Mouse (Mus musculus) embryonic facial prominence, embryonic 11.5 days (tissue): ENCODE measurements at regions not wholly inside any gene's neighbourhood (a gene's known extent, or its start where the extent isn't known, plus 50 kb on each side); places are given as distances from the start of the nearest gene placed in this dataset.
"Not testable (repeated sequence)": the region's sequence is repeated elsewhere in the genome, so short reads cannot be mapped to it uniquely, and the experiment has no call there.

Source experiments
- ATAC-seq: fragments of 200-750 bp; cut with Nextera tagmentation; replicated peaks from 2 replicates; pipeline ENCODE4 v1.8.0; 2017; ENCODE audit warnings: low read depth; ENCODE audit not compliant: insufficient number of reproducible peaks, low FRiP score, low TSS enrichment
- DNase-seq: peaks from one replicate; pipeline ENCODE4 v3.0.0-alpha.2; 2015; ENCODE audit warnings: low spot score
- H3K27ac ChIP-seq: fragments of 300-500 bp; sonication (generic); replicated peaks from 2 replicates; pipeline ENCODE4 v1.5.1; 2014; ENCODE audit warnings: mild to moderate bottlenecking, low read depth, low read length, control low read depth
- H3K27me3 ChIP-seq: fragments of 300-500 bp; sonication (generic); 2 replicates; pipeline ENCODE4 v1.6.1; 2014; ENCODE audit warnings: mild to moderate bottlenecking, low read length, moderate library complexity, mixed read lengths; ENCODE audit not compliant: control insufficient read depth, insufficient read depth
- H3K36me3 ChIP-seq: fragments of 300-500 bp; sonication (generic); replicated peaks from 2 replicates; pipeline ENCODE4 v1.6.1; 2014; ENCODE audit warnings: low read depth, mild to moderate bottlenecking, low read length, moderate library complexity, mixed read lengths; ENCODE audit not compliant: control insufficient read depth, insufficient read depth
- H3K4me1 ChIP-seq: fragments of 300-500 bp; sonication (generic); 2 replicates; pipeline ENCODE4 v1.6.1; 2014; ENCODE audit warnings: low read length, mixed read lengths; ENCODE audit not compliant: control insufficient read depth, insufficient read depth
- H3K4me2 ChIP-seq: fragments of 300-500 bp; sonication (generic); 2 replicates; pipeline ENCODE4 v1.6.1; 2014; ENCODE audit warnings: low read depth, mild to moderate bottlenecking, control low read depth, low read length, moderate library complexity
- H3K4me3 ChIP-seq: fragments of 300-500 bp; sonication (generic); 2 replicates; pipeline ENCODE4 v1.5.1; 2014; ENCODE audit warnings: low read depth, low read length, control low read depth
- H3K9ac ChIP-seq: fragments of 300-500 bp; sonication (generic); replicated peaks from 2 replicates; pipeline ENCODE4 v1.6.1; 2014; ENCODE audit warnings: mild to moderate bottlenecking, control low read depth, low read length
- H3K9me3 ChIP-seq: fragments of 300-500 bp; sonication (generic); replicated peaks from 2 replicates; pipeline ENCODE4 v1.6.1; 2016; ENCODE audit warnings: mild to moderate bottlenecking, low read length, inconsistent platforms, mixed read lengths; ENCODE audit not compliant: control insufficient read depth
- WGBS: fragments of 180-500 bp; shearing (Covaris S2); extraction: QIAGEN DNeasy Blood & Tissue Kit; methylation state at CpG from one replicate; pipeline ENCODE4 v1.1.7; 2014; 5-methylcytosine and 5-hydroxymethylcytosine counted together

GRCm38 (mm10) chrX:33416321-33416720 lies 103.1 kb downstream of the Btbd35f12 start:
- not testable (repeated sequence) for ATAC-seq
- WGBS = 91% methylated on average over 7 of the region's 8 CpGs

More at GRCm38 (mm10) chrX:33416321-33416720, 103.1 kb downstream of the Btbd35f12 start:
- H3K4me1 ChIP-seq, H3K9ac ChIP-seq, H3K9me3 ChIP-seq, H3K36me3 ChIP-seq, H3K27me3 ChIP-seq, H3K27ac ChIP-seq, H3K4me2 ChIP-seq, H3K4me3 ChIP-seq: not testable (repeated sequence)
- peak; percentile 73 for DNase-seq
